8 mouse cellular contexts compared by ENCODE assay signal in genomic region chr2:6273392-6273845, GRCm38 (mm10). TPM values are rescaled to one million over a fixed set of nuclear protein-coding genes. Genes with fewer than 3 reads are reported as not detected.
DNase-seq lines count a peak whose midpoint lies in the region; ATAC-seq and TF ChIP-seq lines count a peak whose summit lies in the region.

No protein-coding gene starts in this region.

- H3K4me3 ChIP-seq in cerebellum, adult 2 months (replicated peaks; ENCODE audit: insufficient read depth, low read depth, low read length): no peak overlapping the region
- no peak overlapping the region for H3K4me3 ChIP-seq in midbrain, embryonic 10.5 days
- H3K4me3 ChIP-seq in midbrain, embryonic 16.5 days (ENCODE audit: low read depth, low read length): no peak overlapping the region
- H3K4me3 ChIP-seq in heart, embryonic 10.5 days: no peak overlapping the region
- H3K4me3 ChIP-seq in liver, embryonic 12.5 days: no peak overlapping the region
- H3K4me3 ChIP-seq in thymus, adult 2 months (ENCODE audit: control insufficient read depth, insufficient read depth, low read length): no peak overlapping the region

- H3K9me3 ChIP-seq in midbrain, embryonic 10.5 days (replicated peaks): no peaks in the 10 kb centered on the region
- no peaks in the 10 kb centered on the region for H3K9me3 ChIP-seq in midbrain, embryonic 16.5 days (replicated peaks; ENCODE audit: control insufficient read depth, low read length, poor library complexity, severe bottlenecking)
- H3K9me3 ChIP-seq in heart, embryonic 10.5 days: no peaks in the 10 kb centered on the region
- no peaks in the 10 kb centered on the region for H3K9me3 ChIP-seq in liver, embryonic 12.5 days (replicated peaks)

- H3K27ac ChIP-seq in cerebellum, adult 2 months (ENCODE audit: insufficient read depth, low read length): no peak overlapping the region
- peak overlapping the region; percentile 61 for H3K27ac ChIP-seq in midbrain, embryonic 10.5 days (replicated peaks)
- no peak overlapping the region for H3K27ac ChIP-seq in midbrain, embryonic 16.5 days (ENCODE audit: low read length)
- H3K27ac ChIP-seq in heart, embryonic 10.5 days: peak overlapping the region; percentile 80
- no peak overlapping the region for H3K27ac ChIP-seq in liver, embryonic 12.5 days
- H3K27ac ChIP-seq in thymus, adult 2 months (ENCODE audit: control insufficient read depth, insufficient read depth, low read length): no peak overlapping the region

- H3K4me1 ChIP-seq in cerebellum, adult 2 months (ENCODE audit: control insufficient read depth, insufficient read depth, low read length): no peaks in the 10 kb centered on the region
- peaks cover 13% of the 10 kb centered on the region for H3K4me1 ChIP-seq in midbrain, embryonic 10.5 days
- no peaks in the 10 kb centered on the region; the same call in 1 of the 2 replicates for H3K4me1 ChIP-seq in midbrain, embryonic 16.5 days (ENCODE audit: control insufficient read depth, insufficient read depth, low read length)
- H3K4me1 ChIP-seq in heart, embryonic 10.5 days: peaks cover 16% of the 10 kb centered on the region
- H3K4me1 ChIP-seq in liver, embryonic 12.5 days: peaks cover 12% of the 10 kb centered on the region
- peaks cover 7% of the 10 kb centered on the region for H3K4me1 ChIP-seq in thymus, adult 2 months (replicated peaks; ENCODE audit: control insufficient read depth, insufficient read depth, low read length)

- no peak overlapping the region for H3K4me2 ChIP-seq in midbrain, embryonic 16.5 days (ENCODE audit: low read length)
- peak overlapping the region; percentile 12; the same call in 1 of the 2 replicates for H3K4me2 ChIP-seq in liver, embryonic 12.5 days

- H3K9ac ChIP-seq in midbrain, embryonic 16.5 days (ENCODE audit: low read depth, low read length): no peak overlapping the region
- 0 out of 2 replicates have a peak overlapping the region, but pooled peaks have one; percentile 4 for H3K9ac ChIP-seq in liver, embryonic 12.5 days

- no peak for TF ChIP-seq POLR2A in cerebellum, adult 2 months (IDR thresholded peaks at IDR 0.05; ENCODE audit: borderline replicate concordance, insufficient read depth, low read length)
- TF ChIP-seq POLR2A in thymus, adult 2 months (IDR thresholded peaks at IDR 0.05; ENCODE audit: control insufficient read depth, extremely low read depth, insufficient read depth, low read length, poor library complexity): no peak

- peak; percentile 21 to 23 for DNase-seq in cerebellum, adult 2 months
- no peak for DNase-seq in cerebellum, adult 8-10 months
- DNase-seq in midbrain, embryonic 10.5 days (ENCODE audit: low spot score): no peak
- DNase-seq in heart, embryonic 10.5 days (ENCODE audit: low spot score): no peak
- DNase-seq in spleen, postnatal 36 days (ENCODE audit: low spot score in 2 of 2): peak; percentile 75
- DNase-seq in thymus, adult 2 months: no peak

- TF ChIP-seq CTCF in cerebellum, adult 2 months (IDR thresholded peaks at IDR 0.05; ENCODE audit: borderline replicate concordance, insufficient read depth, low read depth, low read length): no peak
- TF ChIP-seq CTCF in thymus, adult 2 months (IDR thresholded peaks at IDR 0.05; ENCODE audit: borderline replicate concordance, control insufficient read depth, extremely low read depth, insufficient read depth, low read length, poor library complexity): no peak

- no peaks in the 10 kb centered on the region for H3K27me3 ChIP-seq in cerebellum, adult 2 months (ENCODE audit: control insufficient read depth, insufficient read depth, low read length)
- no peaks in the 10 kb centered on the region for H3K27me3 ChIP-seq in midbrain, embryonic 10.5 days (ENCODE audit: low read depth, poor library complexity, severe bottlenecking)
- H3K27me3 ChIP-seq in midbrain, embryonic 16.5 days (ENCODE audit: control insufficient read depth, insufficient read depth, low read depth, low read length): no peaks in the 10 kb centered on the region
- H3K27me3 ChIP-seq in heart, embryonic 10.5 days (ENCODE audit: insufficient read depth, poor library complexity, severe bottlenecking): 0 out of 2 replicates have a peak, but pooled peaks cover 3% of the 10 kb centered on the region
- H3K27me3 ChIP-seq in liver, embryonic 12.5 days (replicated peaks): peaks cover 30% of the 10 kb centered on the region
- H3K27me3 ChIP-seq in thymus, adult 2 months (ENCODE audit: control insufficient read depth, insufficient read depth, low read length): no peaks in the 10 kb centered on the region

- no peak for ATAC-seq in midbrain, embryonic 16.5 days
- ATAC-seq in liver, embryonic 12.5 days: no peak

- no peaks in the 10 kb centered on the region for H3K36me3 ChIP-seq in midbrain, embryonic 10.5 days
- no peaks in the 10 kb centered on the region for H3K36me3 ChIP-seq in midbrain, embryonic 16.5 days (ENCODE audit: control insufficient read depth, insufficient read depth, low read length)
- H3K36me3 ChIP-seq in heart, embryonic 10.5 days: no peaks in the 10 kb centered on the region
- no peaks in the 10 kb centered on the region for H3K36me3 ChIP-seq in liver, embryonic 12.5 days
- H3K36me3 ChIP-seq in thymus, adult 2 months (ENCODE audit: control insufficient read depth, insufficient read depth, low read length): no peaks in the 10 kb centered on the region

- 53% methylated on average over 10 of the region's 10 CpGs for WGBS in cerebellum, adult 2 months
- 49% methylated on average over 10 of the region's 10 CpGs for WGBS in midbrain, embryonic 10.5 days
- WGBS in midbrain, embryonic 16.5 days: 49% methylated on average over 10 of the region's 10 CpGs
- 42% methylated on average over 10 of the region's 10 CpGs for WGBS in heart, embryonic 10.5 days
- WGBS in liver, embryonic 12.5 days (ENCODE audit: insufficient replicate concordance): 22% methylated on average over 10 of the region's 10 CpGs
- 20% methylated on average over 10 of the region's 10 CpGs for WGBS in thymus, adult 2 months

RNA-seq across cellular contexts. Expression of gene Usp6nl, which starts 49.0 kb away (rescaled TPM):
- 15.5 and 16.5 TPM in 2 replicates for polyA plus RNA-seq in cerebellum, adult 2 months (2012; rRNA removed)
- polyA plus RNA-seq in midbrain, embryonic 10.5 days (2016; fragmentation: Nextera tagmentation; extraction: Ambion mirVana): 11.0 and 11.8 TPM in 2 replicates
- polyA plus RNA-seq in midbrain, embryonic 16.5 days (2015; fragmentation: Nextera tagmentation; extraction: Ambion mirVana): 6.2 and 7.3 TPM in 2 replicates
- polyA plus RNA-seq in heart, embryonic 10.5 days (2016; fragmentation: Nextera tagmentation; extraction: Ambion mirVana): 6.5 and 8.9 TPM in 2 replicates
- polyA plus RNA-seq in liver, embryonic 12.5 days (2016; fragmentation: Nextera tagmentation; extraction: Ambion mirVana): 7.7 and 7.9 TPM in 2 replicates
- 7.2 and 8.5 TPM in 2 replicates for polyA plus RNA-seq in thymus, adult 2 months (2012; rRNA removed)

Comparison
In these comparisons a context has a peak if more than half of its experiments do, and no peak if none do; other contexts are left out.
1. DNase-seq: peak in cerebellum, adult 2 months (2 of 2) and spleen, postnatal 36 days (2 of 2); none in cerebellum, adult 8-10 months (single experiment), midbrain, embryonic 10.5 days (single experiment), heart, embryonic 10.5 days (single experiment) and thymus, adult 2 months (single experiment).
2. H3K27ac ChIP-seq: peak in midbrain, embryonic 10.5 days (single experiment) and heart, embryonic 10.5 days (single experiment); none in cerebellum, adult 2 months (single experiment), midbrain, embryonic 16.5 days (single experiment), liver, embryonic 12.5 days (single experiment) and thymus, adult 2 months (single experiment).